Mouse (Mus musculus): Measurements from ENCODE around the gene Wwox.
A peak's percentile ranks its signal among the peaks of the same experiment; 100 is the strongest.

Gene Wwox

DNA sequence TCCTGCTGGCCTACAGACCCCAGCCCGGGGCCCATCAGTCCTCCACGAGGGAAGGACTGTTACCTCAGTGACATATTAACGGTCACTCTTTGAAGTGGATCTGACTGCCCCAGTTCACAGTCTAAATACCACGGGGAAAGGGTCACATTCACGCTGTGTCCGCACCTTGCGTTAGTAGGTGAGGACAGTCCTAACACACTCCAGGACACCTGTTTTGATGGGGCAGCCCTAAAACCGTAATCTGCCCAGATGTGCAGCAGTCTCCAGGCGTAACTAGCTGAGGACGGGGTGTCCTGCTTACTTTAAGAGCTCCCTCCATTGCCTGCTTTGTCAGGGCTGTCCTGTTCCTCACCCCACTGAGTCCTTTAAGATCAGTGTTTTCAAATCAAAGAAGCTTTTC, 160.1 kb downstream of the Wwox start:
- DNase-seq (ENCODE audit: low read depth, low spot score), result no peak

GRCm38 (mm10) chr8:114600196-114600595, 160.7 kb downstream of the Wwox start:
- no peak for DNase-seq (ENCODE audit: low read depth, low spot score)

GRCm38 (mm10) chr8:114603046-114603445, 163.6 kb downstream of the Wwox start:
- no peak for DNase-seq (ENCODE audit: low read depth, low spot score)

DNA sequence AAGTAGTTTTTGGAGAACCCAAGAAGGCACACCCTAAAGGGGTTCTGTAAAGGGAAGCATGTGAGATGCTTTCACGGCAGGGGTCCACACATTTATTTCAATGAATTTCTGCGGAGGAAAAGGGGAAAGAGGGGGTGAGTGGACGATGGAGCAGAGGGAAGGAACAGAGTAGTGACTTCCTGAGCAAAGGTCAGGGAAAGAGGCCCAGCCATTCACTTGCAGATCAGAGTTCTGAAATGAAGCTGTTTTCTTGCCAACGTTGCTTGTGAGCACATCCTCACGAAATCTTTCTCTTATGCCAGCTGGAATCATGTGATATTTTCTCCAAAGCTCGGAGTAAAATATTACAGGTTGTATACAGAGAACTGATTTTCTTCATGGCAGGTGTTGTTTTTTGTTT, 164.1 kb downstream of the Wwox start:
- no peak for DNase-seq (ENCODE audit: low read depth, low spot score)

GRCm38 (mm10) chr8:114604315-114604714, 164.9 kb downstream of the Wwox start:
- DNase-seq (ENCODE audit: low read depth, low spot score), result no peak

DNA sequence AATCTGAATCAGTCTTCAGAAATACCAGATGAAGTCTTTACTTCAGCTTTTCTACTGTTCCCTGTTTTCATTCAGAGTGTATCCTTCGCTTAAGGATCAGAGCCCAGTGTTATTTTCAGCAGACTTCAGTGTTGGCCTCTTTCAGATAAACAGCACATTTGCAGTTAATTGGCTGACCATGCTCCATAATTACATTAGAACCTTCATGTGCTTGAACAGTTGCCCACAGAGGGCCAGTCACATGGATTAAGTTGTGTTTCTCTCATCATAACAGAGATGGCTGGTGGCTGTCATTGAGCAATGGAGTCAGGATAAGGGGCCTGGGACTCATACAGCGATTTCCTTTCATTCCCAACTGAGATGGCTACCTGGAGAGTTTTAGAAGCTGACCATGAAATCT, 166.2 kb downstream of the Wwox start:
- DNase-seq (ENCODE audit: low read depth, low spot score), result no peak

DNA sequence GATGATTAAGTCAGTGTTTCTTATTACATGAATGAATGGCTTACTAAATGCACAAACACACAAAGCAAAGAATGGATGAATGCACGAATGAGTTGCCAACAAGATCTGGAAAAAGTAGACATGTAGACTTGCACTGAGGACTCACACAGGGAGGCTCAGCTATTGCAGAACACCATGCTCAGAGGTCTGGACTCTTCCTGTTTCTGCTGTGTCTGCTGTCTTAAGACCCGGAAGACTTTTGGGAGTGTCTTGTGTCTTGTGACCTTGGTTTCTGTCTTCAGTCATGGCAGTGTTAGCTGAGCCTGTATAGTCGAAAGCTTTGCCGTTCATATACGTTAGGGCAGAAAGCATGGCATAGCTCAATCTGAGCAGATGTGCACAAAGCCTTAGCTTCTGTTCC, 169.9 kb downstream of the Wwox start:
- DNase-seq (ENCODE audit: low read depth, low spot score), result no peak

DNA sequence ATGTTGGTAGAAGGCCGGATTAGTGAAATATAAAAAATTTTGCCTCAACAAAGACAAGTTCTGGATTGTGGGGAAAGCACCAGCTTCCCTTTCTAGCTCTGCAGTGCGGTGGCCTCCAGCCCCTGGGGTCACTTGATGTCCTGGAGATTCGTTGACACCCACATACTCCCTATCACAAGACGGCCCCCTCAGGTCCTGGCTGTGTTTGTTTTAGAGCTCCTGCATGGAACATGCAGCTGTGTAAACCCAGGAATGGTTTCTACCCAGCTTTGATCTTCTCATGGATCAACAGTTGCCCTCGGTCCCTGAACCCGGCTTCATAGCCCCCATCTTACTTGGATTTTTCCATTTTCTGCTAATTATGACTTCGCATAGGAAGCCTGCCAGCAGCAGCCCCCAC, 171.6 kb downstream of the Wwox start:
- no peak for DNase-seq (ENCODE audit: low read depth, low spot score)

DNA sequence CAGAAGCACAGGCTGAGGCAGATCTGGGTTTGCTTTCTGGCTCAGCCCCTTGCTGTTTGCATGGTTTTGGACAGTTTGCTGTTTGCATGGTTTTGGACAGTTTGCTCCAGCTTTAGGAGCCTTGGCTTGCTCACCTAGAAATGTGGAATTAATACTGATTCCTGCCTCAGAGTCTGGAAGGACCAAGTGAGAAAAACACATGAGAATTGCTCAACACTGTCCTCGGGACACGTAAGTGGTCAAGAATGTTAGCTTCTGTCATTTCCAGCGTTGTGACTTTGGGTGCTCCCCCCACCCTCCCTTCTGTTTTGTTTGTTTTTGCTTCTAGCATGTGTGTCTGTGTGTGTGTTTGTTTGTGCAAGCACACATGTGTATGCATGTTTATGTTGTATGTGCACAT, 172.6 kb downstream of the Wwox start:
- DNase-seq (ENCODE audit: low read depth, low spot score), result no peak

GRCm38 (mm10) chr8:114615413-114615812, 176.0 kb downstream of the Wwox start:
- no peak for DNase-seq (ENCODE audit: low read depth, low spot score)

GRCm38 (mm10) chr8:114615908-114616307, 176.5 kb downstream of the Wwox start:
- DNase-seq (ENCODE audit: low read depth, low spot score), result no peak

- DNase-seq (ENCODE audit: low read depth, low spot score), result no peak
Measured at GRCm38 (mm10) chr8:114618908-114619508, 179.6 kb downstream of the Wwox start.

- no peak for DNase-seq (ENCODE audit: low read depth, low spot score)
Measured at GRCm38 (mm10) chr8:114625402-114625801, 185.9 kb downstream of the Wwox start.

DNA sequence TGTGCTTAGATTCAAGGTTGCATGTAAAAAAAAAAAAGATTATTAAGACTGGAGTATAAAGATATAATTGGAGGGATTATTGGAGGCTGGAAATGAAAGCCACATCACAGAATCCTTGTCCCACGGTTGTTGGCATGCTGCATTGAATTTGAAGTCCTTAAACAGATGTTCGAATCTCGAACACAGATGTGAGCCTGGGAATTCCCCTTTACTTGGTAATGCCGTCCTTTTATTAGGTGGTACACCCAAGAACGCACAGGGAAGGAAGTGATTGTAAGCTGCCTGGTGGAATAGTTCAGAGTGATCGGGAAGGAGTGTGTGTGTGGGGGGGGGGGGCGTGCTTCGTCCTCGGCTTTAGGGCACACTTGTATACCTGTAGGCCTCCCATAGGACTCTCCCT, 187.4 kb downstream of the Wwox start:
- no peak for DNase-seq (ENCODE audit: low read depth, low spot score)

GRCm38 (mm10) chr8:114629719-114630118, 190.3 kb downstream of the Wwox start:
- no peak for DNase-seq (ENCODE audit: low read depth, low spot score)

- DNase-seq (ENCODE audit: low read depth, low spot score), result no peak
Measured at GRCm38 (mm10) chr8:114631087-114631486, 191.6 kb downstream of the Wwox start.

- no peak for DNase-seq (ENCODE audit: low read depth, low spot score)
Measured at GRCm38 (mm10) chr8:114634151-114634550, 194.7 kb downstream of the Wwox start.

DNA sequence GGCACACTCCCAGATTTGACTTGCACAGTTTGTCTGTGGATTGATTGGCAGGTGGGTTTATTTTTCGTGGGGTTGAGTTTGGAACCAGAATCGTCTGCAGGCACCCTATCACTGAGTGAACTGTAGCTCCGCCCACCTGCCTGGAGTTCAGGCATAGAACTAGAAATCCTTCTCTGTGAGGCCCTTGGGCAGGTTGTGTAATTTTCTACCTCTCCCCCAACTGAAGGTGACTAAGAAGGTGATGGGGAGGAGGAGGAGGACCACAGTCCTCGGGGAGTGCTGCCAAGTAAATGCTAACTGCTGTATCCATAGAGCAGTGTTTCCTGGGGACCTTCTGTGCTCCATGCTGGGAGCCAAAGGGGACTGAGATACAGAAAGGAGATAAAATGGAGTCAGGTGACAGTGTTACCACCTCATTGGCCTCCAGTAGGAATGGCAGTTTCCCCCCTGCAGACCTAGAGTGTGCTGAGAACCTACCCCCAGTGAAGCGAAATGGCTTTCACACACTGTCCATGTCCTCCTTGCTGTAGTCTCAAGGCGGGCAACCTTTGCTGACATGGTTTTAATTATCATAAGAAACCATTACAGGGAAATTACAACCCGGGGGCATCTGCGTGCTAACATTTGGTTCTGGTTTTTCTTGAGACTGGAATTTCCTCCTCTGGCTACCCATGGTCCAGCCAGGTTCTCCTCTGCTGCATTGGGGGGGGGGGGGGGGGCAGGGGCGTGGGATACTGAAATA, 195.4 kb downstream of the Wwox start:
- DNase-seq (ENCODE audit: low read depth, low spot score), result no peak

- DNase-seq (ENCODE audit: low read depth, low spot score), result no peak
Measured at GRCm38 (mm10) chr8:114636376-114636775, 196.9 kb downstream of the Wwox start.

- no peak for DNase-seq (ENCODE audit: low read depth, low spot score)
Measured at GRCm38 (mm10) chr8:114641809-114642208, 202.4 kb downstream of the Wwox start.

- DNase-seq (ENCODE audit: low read depth, low spot score), result no peak
Measured at GRCm38 (mm10) chr8:114650789-114651188, 211.3 kb downstream of the Wwox start.

GRCm38 (mm10) chr8:114657789-114658188, 218.3 kb downstream of the Wwox start:
- DNase-seq (ENCODE audit: low read depth, low spot score), result peak; percentile 31

DNA sequence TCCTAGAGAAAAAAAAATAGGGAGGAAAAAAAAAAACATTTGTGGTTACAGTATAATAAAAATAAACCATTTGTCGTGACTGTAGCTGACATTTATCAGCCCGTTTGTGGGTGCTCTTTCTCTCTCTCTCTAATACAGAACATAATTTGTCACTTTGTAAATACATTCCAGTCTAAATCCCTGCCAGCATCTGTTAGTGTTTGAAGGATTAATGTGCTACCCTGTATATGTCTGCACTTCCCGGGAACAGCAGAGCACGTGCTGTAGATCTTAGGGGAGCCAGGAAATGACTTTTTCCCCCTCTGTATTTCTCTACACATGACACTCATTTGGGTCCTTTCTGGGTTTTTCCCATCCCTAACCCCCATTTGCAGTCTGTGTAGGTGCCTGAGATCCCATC, 219.0 kb downstream of the Wwox start:
- DNase-seq (ENCODE audit: low read depth, low spot score), result peak; percentile 23

DNA sequence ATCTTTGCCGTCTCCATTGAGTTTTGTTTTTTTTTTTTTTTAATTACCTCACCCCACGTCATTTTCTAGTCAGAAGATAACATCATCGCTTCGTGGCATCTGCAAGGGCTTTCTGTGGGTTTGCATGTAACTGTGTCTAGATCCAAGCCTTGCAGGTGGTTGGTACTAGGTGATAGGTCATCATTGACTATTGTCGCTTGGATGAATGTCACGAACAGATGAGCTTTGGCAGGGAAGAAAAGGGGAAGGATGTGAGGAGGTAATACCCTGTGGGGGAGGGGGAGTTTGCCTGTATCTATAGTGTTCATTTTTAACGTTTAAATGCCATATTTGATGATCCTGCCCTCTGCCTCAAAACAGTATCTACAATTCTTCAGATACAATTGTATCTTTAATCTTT, 223.6 kb downstream of the Wwox start:
- no peak for DNase-seq (ENCODE audit: low read depth, low spot score)

All from embryo, embryonic 11.5 days (tissue).